9 mouse cellular contexts compared by ENCODE assay signal in genomic region chr8:90347581-90348177, GRCm38 (mm10). TPM values are rescaled to one million over a fixed set of nuclear protein-coding genes. Genes with fewer than 3 reads are reported as not detected.
DNase-seq lines count a peak whose midpoint lies in the region; ATAC-seq lines count a peak whose summit lies in the region.
"Had no signal": no experiment of that assay in that cellular context is flagged by ENCODE, and none has a peak within 500 bp of the region (broad histone marks: within the 10 kb centered on the region; RNA-seq: fewer than 3 reads in every experiment).

No protein-coding gene starts in this region.

- H3K27ac ChIP-seq in hindbrain, embryonic 14.5 days, result peak overlapping the region; percentile 95
- H3K27ac ChIP-seq in liver, embryonic 15.5 days (replicated peaks), result no peak overlapping the region

- no peaks in the 10 kb centered on the region for H3K9me3 ChIP-seq in hindbrain, embryonic 14.5 days (ENCODE audit: control insufficient read depth, low read length)
- H3K9me3 ChIP-seq in liver, embryonic 15.5 days (replicated peaks), result no peaks in the 10 kb centered on the region

- peaks cover 23% of the 10 kb centered on the region for H3K4me1 ChIP-seq in hindbrain, embryonic 14.5 days (replicated peaks; ENCODE audit: control insufficient read depth, insufficient read depth, low read length)
- 0 out of 2 replicates have a peak, but pooled peaks cover 8% of the 10 kb centered on the region for H3K4me1 ChIP-seq in liver, embryonic 15.5 days (replicated peaks)

- under 1% methylated on average over 18 of the region's 66 CpGs for WGBS in hindbrain, embryonic 14.5 days
- WGBS in liver, embryonic 15.5 days (ENCODE audit: insufficient replicate concordance), result under 1% methylated on average over 59 of the region's 66 CpGs

- peak; percentile 69 for ATAC-seq in hindbrain, embryonic 14.5 days (ENCODE audit: low FRiP score)
- 0 out of 2 replicates have a peak, but pooled peaks have one; percentile 31 for ATAC-seq in liver, embryonic 15.5 days (ENCODE audit: insufficient read depth)
- no peak for ATAC-seq in erythroid progenitor cell, adult 5-6 weeks (replicated peaks; ENCODE audit: low FRiP score, poor library complexity, severe bottlenecking)

- DNase-seq in adrenal gland, adult 18-20 months (ENCODE audit: low spot score in 2 of 2), result peak; percentile 5 to 23
- no peak for DNase-seq in adrenal gland, adult 8-10 months
- DNase-seq in right cerebral cortex, postnatal 10 days (ENCODE audit: low spot score in 2 of 2), result peak; percentile 39
- DNase-seq in right cerebral cortex, postnatal 36 days (ENCODE audit: low spot score in 2 of 2), result no peak
- DNase-seq in hindbrain, embryonic 14.5 days (ENCODE audit: low spot score), result no peak
- peak; percentile 51 for DNase-seq in retina, embryonic 14.5 days (ENCODE audit: low spot score)

- peak overlapping the region; percentile 97 for H3K9ac ChIP-seq in hindbrain, embryonic 14.5 days
- no peak overlapping the region for H3K9ac ChIP-seq in liver, embryonic 15.5 days

- H3K4me2 ChIP-seq in hindbrain, embryonic 14.5 days (replicated peaks), result peak overlapping the region; percentile 84
- H3K4me2 ChIP-seq in liver, embryonic 15.5 days, result peak overlapping the region; percentile 67

- H3K36me3 ChIP-seq in hindbrain, embryonic 14.5 days (replicated peaks; ENCODE audit: control insufficient read depth, insufficient read depth), result no peaks in the 10 kb centered on the region
- no peaks in the 10 kb centered on the region for H3K36me3 ChIP-seq in liver, embryonic 15.5 days (replicated peaks)

- H3K4me3 ChIP-seq in hindbrain, embryonic 14.5 days (replicated peaks; ENCODE audit: low read length), result peak overlapping the region; percentile 82
- H3K4me3 ChIP-seq in liver, embryonic 15.5 days (replicated peaks), result peak overlapping the region; percentile 51

- no peaks in the 10 kb centered on the region for H3K27me3 ChIP-seq in hindbrain, embryonic 14.5 days (ENCODE audit: control insufficient read depth, insufficient read depth, low read length)
- H3K27me3 ChIP-seq in liver, embryonic 15.5 days, result peaks cover 48% of the 10 kb centered on the region

RNA-seq across cellular contexts. Expression of gene Tox3, which starts 0.5 kb away (rescaled TPM):
- 1 to 10 TPM; 3.1 to 3.2 TPM for total RNA-seq in adrenal gland, adult 18-20 months (2021)
- 1 to 10 TPM; 3.2 to 6.2 (median 5.4) TPM for total RNA-seq in adrenal gland, adult 8-10 months (2022)
- polyA plus RNA-seq in hindbrain, embryonic 14.5 days (2014; fragmentation: Nextera tagmentation; extraction: Ambion mirVana), result 28.0 and 28.4 TPM in 2 replicates
- polyA plus RNA-seq in liver, embryonic 15.5 days (2015; fragmentation: Nextera tagmentation; extraction: Ambion mirVana), result 0.08 and 0.09 TPM in 2 replicates
- not detected in 2 replicates for total RNA-seq in erythroid progenitor cell, adult 5-6 weeks (2015; ENCODE audit: low replicate concordance)
- total RNA-seq in erythroid progenitor cell, adult 5-6 weeks (2017; ENCODE audit: low replicate concordance), result not detected in 2 replicates
- total RNA-seq: common myeloid progenitor, adult 5-6 weeks had no signal

Comparison
In these comparisons a context has a peak if more than half of its experiments do, and no peak if none do; other contexts are left out.
1. DNase-seq: peak in adrenal gland, adult 18-20 months (2 of 2), right cerebral cortex, postnatal 10 days (2 of 2) and retina, embryonic 14.5 days (single experiment); none in adrenal gland, adult 8-10 months (single experiment), right cerebral cortex, postnatal 36 days (0 of 2) and hindbrain, embryonic 14.5 days (single experiment).
2. RNA of gene Tox3, which starts 0.5 kb away (total RNA-seq): 3.2 to 6.2 TPM in adrenal gland, adult 8-10 months and 3.1 to 3.2 TPM in adrenal gland, adult 18-20 months; not detected in erythroid progenitor cell, adult 5-6 weeks; every median in the first group is over 4 times any median in the second.